Mouse (Mus musculus): ENCODE data around the gene Gm3415.
"Not testable (repeated sequence)": the region's sequence is repeated elsewhere in the genome, so short reads cannot be mapped to it uniquely, and the experiment has no call there.

Gene Gm3415

GRCm38 (mm10) chr5:146555836-146556235 is at the start of gene Gm3415:
Gene Gm3415, plus strand, starts transcription at chr5:146556136.
- not testable (repeated sequence) for DNase-seq (ENCODE audit: low read depth, low spot score)

DNA sequence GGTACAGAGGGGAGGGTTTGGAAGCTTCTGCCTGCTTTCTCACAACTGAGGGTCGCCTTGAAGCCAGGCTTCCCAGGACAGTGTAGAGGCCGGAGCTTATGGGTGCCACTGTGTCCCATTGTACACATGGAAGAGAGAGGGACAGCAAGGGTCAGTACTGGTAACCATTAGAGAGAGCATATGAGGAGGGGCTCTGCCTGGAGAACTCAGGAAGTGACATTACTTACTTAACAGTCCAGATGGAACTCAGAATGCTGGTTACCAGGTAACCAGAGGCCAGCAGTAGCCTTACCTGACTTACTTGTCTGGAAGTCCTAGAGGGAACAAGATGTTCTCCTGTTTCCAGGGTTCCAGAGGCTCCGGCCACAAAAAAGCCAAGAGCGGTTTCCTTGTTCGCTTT is 42.1 kb upstream of the Gm3415 start, which contains the start of gene Gm3402:
Gene Gm3402 (plus strand): TSS at position 301 of the 400 bp plus-strand sequence.
- DNase-seq (ENCODE audit: low read depth, low spot score) = not testable (repeated sequence)

GRCm38 (mm10) chr5:146525501-146525900 is 30.4 kb upstream of the Gm3415 start, which contains the start of gene Gm3404:
Gene Gm3404, plus strand, starts transcription at chr5:146525801.
- DNase-seq (ENCODE audit: low read depth, low spot score) = not testable (repeated sequence)

GRCm38 (mm10) chr5:146537347-146537746 is 18.6 kb upstream of the Gm3415 start, which contains the start of gene Gm3409:
Gene Gm3409, plus strand, starts transcription at chr5:146537647.
- not testable (repeated sequence) for DNase-seq (ENCODE audit: low read depth, low spot score)

DNA sequence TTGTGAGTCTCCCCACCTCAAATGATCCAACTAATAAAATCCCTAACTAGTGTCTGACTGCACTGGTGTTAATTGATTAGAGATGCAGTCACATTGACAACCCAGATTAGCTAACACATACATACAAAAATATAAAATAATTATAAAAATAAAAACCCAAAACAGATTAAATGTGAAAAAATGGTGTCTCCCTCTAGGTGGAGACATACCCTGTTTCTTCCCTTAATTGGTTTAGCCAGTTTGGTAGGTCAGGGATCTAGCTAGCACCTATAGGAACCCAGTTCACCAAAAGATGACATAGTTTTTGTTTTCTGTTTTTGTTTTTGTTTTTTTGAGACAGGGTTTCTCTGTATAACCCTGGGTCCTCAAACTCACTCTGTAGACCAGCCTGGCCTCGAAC is 8.3 kb downstream of the Gm3415 start:
- no peak for DNase-seq (ENCODE audit: low read depth, low spot score)

DNA sequence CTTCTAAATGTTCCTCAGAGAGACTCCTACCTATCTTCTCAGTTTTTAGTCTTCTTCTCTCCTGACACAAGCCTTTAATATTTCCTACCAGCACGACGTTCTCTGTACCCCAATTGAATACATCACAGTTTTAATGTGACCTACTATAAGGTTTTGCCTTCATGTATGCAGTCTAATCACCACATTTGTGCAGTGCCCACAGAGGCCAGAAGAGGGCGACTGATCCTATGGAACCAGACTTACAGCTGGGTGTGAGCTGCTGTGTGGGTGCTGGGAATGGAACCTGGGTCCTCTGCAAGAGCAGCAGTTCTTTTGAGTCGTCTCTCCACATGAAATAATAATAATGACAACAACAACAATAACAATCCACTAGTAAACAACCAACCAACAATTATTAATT is 11.1 kb downstream of the Gm3415 start:
- no peak for DNase-seq (ENCODE audit: low read depth, low spot score)

- not testable (repeated sequence) for DNase-seq (ENCODE audit: low read depth, low spot score)
These were observed 14.2 kb downstream of the Gm3415 start for GRCm38 (mm10) chr5:146570179-146570578.

- DNase-seq (ENCODE audit: low read depth, low spot score) = not testable (repeated sequence)
These were observed 16.1 kb downstream of the Gm3415 start for GRCm38 (mm10) chr5:146571830-146572734.

DNA sequence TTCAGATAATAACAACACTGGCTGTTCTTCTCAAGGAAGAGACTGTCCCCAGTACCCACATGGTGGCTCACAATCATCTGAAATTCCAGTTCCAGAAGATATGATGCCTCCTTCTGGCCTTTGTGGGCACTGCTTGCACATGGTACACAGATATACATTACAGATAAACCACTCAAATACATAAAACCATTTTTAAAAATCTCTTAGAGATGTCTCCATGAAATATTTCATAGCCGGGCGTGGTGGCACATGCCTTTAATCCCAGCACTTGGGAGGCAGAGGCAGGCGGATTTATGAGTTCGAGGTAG is 16.8 kb downstream of the Gm3415 start:
- not testable (repeated sequence) for DNase-seq (ENCODE audit: low read depth, low spot score)

DNA sequence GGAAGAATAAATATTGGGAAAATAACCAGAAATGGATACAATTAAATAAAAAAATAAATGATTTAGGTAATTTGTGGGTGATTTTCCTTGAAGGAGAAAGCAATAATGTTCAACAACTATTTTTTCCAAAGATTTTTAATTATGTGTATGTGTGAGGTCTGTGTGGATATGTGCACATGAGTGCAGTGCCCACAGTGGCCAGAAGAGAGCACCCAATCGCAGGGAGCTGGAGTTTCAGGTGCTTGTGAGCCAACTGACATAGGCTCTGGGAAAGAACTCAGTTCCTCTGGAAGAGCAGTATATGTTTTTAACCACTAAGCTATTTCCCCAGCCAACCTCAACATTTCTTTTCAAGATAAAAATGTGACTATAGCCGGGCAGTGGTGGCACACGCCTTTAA is 20.7 kb downstream of the Gm3415 start:
- no peak for DNase-seq (ENCODE audit: low read depth, low spot score)

- no peak for DNase-seq (ENCODE audit: low read depth, low spot score)
These were observed 28.2 kb downstream of the Gm3415 start for GRCm38 (mm10) chr5:146584156-146584477.

DNA sequence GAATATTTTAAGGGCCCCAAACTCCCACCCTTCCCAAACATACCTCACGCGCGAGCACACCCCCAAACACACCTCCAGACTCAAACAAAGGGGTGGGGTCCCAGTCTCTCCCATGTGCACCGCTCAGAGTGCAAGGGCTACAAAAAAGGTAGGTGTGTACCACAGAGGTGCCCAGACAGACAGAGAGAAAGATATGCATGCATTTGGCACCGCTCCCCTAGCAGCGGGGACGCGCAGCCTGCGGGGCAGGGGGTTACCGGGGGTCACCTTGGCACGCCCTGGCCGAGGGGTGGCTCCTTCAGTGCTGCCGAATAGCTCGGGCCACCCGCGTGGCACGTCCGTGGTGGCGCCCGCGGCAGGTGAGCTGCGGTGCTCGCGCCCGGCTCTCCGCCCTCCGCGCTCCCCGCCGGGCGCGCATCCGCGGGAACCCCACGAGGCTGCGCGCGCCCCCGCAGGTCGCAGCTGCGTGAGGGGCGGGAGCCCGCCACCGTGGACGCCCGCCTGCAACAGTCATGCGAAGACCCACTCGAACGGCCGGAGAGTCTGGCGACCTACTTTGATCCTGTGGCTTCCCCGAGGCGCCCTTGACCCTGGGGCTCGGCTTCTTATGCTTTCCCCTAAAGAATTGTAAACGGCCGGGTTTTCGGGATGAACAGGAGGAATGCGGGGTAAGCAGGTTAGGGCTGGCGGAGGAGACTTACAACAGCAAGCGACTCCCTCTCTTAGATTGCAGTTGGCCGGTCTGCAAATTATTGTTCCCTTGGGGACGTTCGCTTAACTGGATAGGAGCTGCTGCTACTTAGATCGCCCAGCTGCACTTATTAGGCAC is 28.8 kb downstream of the Gm3415 start, which contains the start of gene Gpr12:
Gene Gpr12 (minus strand): TSS at position 762 of the 829 bp plus-strand sequence.
- no peak for DNase-seq (ENCODE audit: low read depth, low spot score)

- no peak for DNase-seq (ENCODE audit: low read depth, low spot score)
These were observed 29.3 kb downstream of the Gm3415 start for GRCm38 (mm10) chr5:146585307-146585651.

DNA sequence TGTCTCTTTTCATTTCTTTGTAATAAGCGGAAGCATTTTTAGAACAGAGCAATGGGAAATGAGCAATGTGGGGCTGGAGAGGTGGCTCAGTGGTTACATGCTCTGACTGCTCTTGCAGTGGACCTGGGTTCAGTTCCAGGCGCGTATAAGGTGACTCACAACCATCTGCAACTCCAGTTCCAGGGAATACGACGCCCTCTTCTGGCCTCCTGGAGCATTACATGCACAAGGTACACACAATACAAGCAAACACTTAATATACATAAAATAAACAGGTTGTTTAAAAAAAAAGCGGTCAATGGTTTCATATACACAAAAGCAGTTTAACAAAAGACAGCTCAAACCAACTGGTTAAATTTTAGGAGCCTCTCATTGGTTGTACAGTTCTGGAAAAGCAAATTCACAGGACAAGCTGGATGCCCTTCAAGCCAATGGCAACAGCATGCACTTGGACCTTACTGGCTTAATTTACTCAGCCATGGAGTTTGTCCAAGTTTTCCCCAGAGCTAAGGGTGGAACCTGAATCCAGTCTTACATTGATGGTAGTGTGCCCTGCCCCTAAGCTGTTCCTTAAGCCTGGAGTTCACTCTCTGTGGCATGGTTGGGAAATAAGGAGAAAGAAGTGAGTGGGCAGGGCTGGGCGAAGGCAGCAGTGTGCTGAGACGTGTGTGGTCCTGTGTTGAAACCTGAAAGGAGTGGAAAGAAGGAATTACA is 30.6 kb downstream of the Gm3415 start:
- no peak for DNase-seq (ENCODE audit: low read depth, low spot score)

DNA sequence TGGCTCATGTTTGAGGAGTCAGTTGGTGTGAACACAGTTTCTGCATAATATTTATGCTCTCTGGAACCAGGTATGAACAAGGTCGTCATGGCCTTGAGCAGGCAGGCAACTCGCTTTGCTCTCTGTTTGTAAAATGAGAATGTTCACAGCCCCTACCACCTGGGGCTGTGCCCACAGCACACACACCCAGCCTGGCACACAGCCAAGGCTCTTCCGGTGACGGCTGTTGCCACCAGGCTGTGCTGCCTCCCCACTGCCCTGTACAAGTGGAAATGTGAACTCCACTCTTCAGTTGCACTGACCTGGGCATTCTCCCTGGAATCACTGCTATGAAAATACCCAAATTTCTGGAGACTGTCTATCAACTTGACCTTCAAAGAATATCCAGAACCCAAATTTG is 35.1 kb downstream of the Gm3415 start:
- DNase-seq (ENCODE audit: low read depth, low spot score) = no peak

- no peak for DNase-seq (ENCODE audit: low read depth, low spot score)
These were observed 35.7 kb downstream of the Gm3415 start for GRCm38 (mm10) chr5:146591636-146592035.

- DNase-seq (ENCODE audit: low read depth, low spot score) = no peak
These were observed 36.6 kb downstream of the Gm3415 start for GRCm38 (mm10) chr5:146592580-146592979.

DNA sequence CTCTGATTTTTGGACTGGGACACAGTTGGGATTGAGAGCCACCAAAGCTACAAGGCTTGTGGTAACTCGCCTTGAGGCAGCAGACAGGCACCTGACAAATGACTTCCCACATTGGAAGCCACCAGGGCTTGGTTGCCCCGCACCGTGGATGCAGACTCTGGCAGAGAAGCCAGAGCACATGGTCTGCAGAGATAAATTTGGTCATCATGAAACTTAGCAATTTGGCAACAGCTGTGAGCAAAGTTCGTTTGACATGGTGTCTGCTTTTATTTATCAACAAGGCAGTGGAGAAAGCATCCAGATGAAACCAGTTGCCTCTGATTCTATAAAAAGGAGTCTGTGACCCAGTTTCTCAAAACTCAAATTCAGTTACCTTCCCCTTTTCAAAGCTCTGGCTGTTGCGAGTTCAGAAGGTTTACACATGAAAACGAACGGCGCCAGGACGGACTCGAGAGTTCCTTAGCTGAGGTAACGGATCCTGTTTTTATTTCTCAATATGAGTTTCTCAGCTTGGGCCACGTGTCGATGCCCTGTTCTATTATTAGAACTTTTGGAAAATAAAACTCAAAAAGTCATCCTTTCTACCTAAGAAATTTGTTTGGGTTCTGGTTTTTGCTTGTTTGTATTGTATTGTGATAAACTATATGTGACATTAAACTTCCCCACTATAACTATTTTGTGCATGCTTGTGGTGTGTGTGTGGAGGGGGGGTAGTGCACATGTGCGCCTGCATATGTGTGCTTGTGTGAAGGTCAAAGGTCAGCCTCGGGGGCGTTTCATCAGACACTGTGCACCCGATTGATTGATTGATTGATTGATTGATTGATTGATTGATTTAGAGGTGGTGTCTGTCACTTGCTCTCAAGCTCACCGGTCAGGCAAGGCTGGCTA is 40.9 kb downstream of the Gm3415 start:
- DNase-seq (ENCODE audit: low read depth, low spot score) = no peak

GRCm38 (mm10) chr5:146597503-146597874 is 41.6 kb downstream of the Gm3415 start:
- DNase-seq (ENCODE audit: low read depth, low spot score) = no peak

- DNase-seq (ENCODE audit: low read depth, low spot score) = no peak
These were observed 42.5 kb downstream of the Gm3415 start for GRCm38 (mm10) chr5:146598215-146599119.
